15 mouse cellular contexts compared by ENCODE assay signal in the genomic region with DNA sequence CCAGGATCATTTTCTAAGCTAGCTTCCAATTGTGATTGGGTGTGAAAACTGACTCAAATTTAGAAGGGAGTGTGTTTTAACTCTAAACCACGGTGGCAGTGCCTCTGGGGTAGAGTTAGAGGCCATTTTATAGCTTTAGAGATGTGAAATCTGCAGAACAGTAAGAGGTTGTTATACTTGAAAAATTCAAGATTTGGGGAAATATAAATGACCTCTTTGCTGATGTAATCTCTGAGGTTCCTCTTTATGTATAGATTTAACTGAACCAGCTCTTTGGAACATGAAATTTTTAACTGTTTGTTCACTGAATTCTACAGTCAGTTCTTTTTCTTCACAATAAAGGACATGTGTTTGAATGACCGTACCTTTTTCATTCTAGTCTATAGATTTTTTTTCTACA.
"Had no signal": no experiment of that assay in that cellular context is flagged by ENCODE, and none has a peak within 500 bp of the region (broad histone marks: within the 10 kb centered on the region; RNA-seq: fewer than 3 reads in every experiment).

No protein-coding gene starts in this region.

- DNase-seq: lung, adult 18-20 months; lung, embryonic 14.5 days; lung, postnatal 10 days; lung, postnatal 4 days; midbrain, embryonic 14.5 days; right cerebral cortex, postnatal 14 days; thymus, adult 2 months; thymus, postnatal 25 days; thymus, postnatal 4 days had no signal

- H3K4me2 ChIP-seq: lung, embryonic 14.5 days; midbrain, embryonic 12.5 days; neural tube, embryonic 12.5 days; stomach, embryonic 15.5 days had no signal

- H3K27ac ChIP-seq: midbrain, embryonic 10.5 days; midbrain, embryonic 12.5 days; neural tube, embryonic 12.5 days; stomach, embryonic 15.5 days; stomach, postnatal 0 days had no signal

- H3K9me3 ChIP-seq: midbrain, embryonic 10.5 days; midbrain, embryonic 12.5 days; neural tube, embryonic 12.5 days; stomach, embryonic 15.5 days had no signal

- H3K9ac ChIP-seq: lung, embryonic 14.5 days; midbrain, embryonic 12.5 days; neural tube, embryonic 12.5 days; stomach, embryonic 15.5 days had no signal

- H3K4me3 ChIP-seq: midbrain, embryonic 10.5 days; midbrain, embryonic 12.5 days; neural tube, embryonic 12.5 days; stomach, embryonic 15.5 days had no signal

- H3K27me3 ChIP-seq: midbrain, embryonic 12.5 days; neural tube, embryonic 12.5 days; stomach, embryonic 15.5 days had no signal

- H3K36me3 ChIP-seq: stomach, embryonic 15.5 days had no signal

- ATAC-seq: midbrain, embryonic 16.5 days had no signal

- H3K4me1 ChIP-seq: midbrain, embryonic 10.5 days; midbrain, embryonic 12.5 days; neural tube, embryonic 12.5 days; stomach, embryonic 15.5 days had no signal
